Mouse (Mus musculus) heart, adult 2 months (tissue): ENCODE measurements around the gene Lcn6. TPM values are rescaled to one million over a fixed set of nuclear protein-coding genes. Genes with fewer than 3 reads are reported as not detected.

Source experiments
- DNase-seq, 2 experiments: peaks; one replicate each; pipeline ENCODE4 v3.0.0; 2021
- H3K27ac ChIP-seq: fragments of 200-600 bp; 2 replicates; pipeline ENCODE4 v1.8.1; 2022
- H3K27me3 ChIP-seq: fragments of 200-500 bp; 2 replicates; pipeline ENCODE4 v1.6.1; 2012; ENCODE audit warnings: mild to moderate bottlenecking, low read length, inconsistent platforms, mixed read lengths; ENCODE audit not compliant: control insufficient read depth, insufficient read depth
- H3K36me3 ChIP-seq: fragments of 200-500 bp; 2 replicates; pipeline ENCODE4 v1.6.1; 2012; ENCODE audit warnings: low read length, inconsistent platforms; ENCODE audit not compliant: control insufficient read depth, insufficient read depth
- H3K4me1 ChIP-seq: fragments of 200-500 bp; 2 replicates; pipeline ENCODE4 v1.6.1; 2011; ENCODE audit warnings: low read length; ENCODE audit not compliant: control insufficient read depth, insufficient read depth
- H3K4me3 ChIP-seq: fragments of 200-600 bp; 2 replicates; pipeline ENCODE4 v1.8.1; 2022
- H3K79me2 ChIP-seq: fragments of 200-500 bp; replicated peaks from 2 replicates; pipeline ENCODE4 v1.6.1; 2012; ENCODE audit warnings: mild to moderate bottlenecking, inconsistent platforms, low read length, moderate library complexity, mixed read lengths; ENCODE audit not compliant: control insufficient read depth, insufficient read depth
- H3K9ac ChIP-seq: fragments of 200-500 bp; 2 replicates; pipeline ENCODE4 v1.6.1; 2012; ENCODE audit warnings: low read depth, mild to moderate bottlenecking, control low read depth, inconsistent platforms, low read length, mixed read lengths
- CTCF ChIP-seq: fragments of 200-600 bp; IDR thresholded peaks from 2 replicates; pipeline ENCODE4 v1.8.1; 2022; ENCODE audit warnings: antibody characterized with exemption, mild to moderate bottlenecking, moderate library complexity
- EP300 ChIP-seq: fragments of 200-500 bp; IDR thresholded peaks from 2 replicates; pipeline ENCODE4 v1.6.1; 2011; ENCODE audit warnings: low read depth, low read length, control low read depth; ENCODE audit not compliant: insufficient read depth
- POLR2A ChIP-seq: fragments of 200-500 bp; IDR thresholded peaks from 2 replicates; pipeline ENCODE4 v1.6.1; 2011; ENCODE audit warnings: mild to moderate bottlenecking, low read depth, low read length, control low read depth; ENCODE audit not compliant: insufficient read depth
- intact Hi-C: fragments of 180-260 bp; cut with DNase I; formaldehyde crosslinking; loops from one replicate; pipeline ENCODE4 v1.15.1; 2025
- polyA plus RNA-seq: library from polyadenylated mRNA; depleted of rRNA; stranded (reverse); fragments of >200 nt; gene quantifications from 2 replicates; pipeline ENCODE4 v1.2.3, GENCODE M21; 2012; rRNA removed
- total RNA-seq, 2 experiments: library from RNA; stranded (reverse); gene quantifications; 2 replicates each; pipeline ENCODE4 v1.2.3; 2021

The Lcn6 gene
- total and polyA plus RNA-seq, 3 experiments = not detected

DNA sequence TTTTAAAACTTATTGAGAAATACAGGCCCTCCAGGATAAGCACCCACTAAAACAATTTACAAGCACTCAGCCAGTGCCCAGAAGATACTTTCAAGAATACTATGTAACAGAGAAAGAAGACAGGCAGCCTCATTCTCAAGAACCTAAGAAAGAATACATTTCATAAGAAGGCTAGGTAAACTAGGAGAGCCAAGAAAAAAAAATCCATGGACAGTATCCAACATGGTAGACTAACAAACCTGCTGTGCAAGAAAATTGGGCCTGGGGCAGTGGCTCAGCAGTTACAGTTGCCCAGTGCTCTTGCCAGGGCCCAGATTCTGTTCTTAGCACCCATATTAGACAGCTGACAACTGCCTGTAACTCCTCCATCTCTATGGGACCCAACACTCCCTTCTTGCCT, 40.6 kb downstream of the Lcn6 start:
- H3K9ac ChIP-seq = no peak overlapping the region
- no peak for TF ChIP-seq POLR2A
- TF ChIP-seq CTCF = no peak
- no peak for TF ChIP-seq EP300
- no peaks in the 10 kb centered on the region for H3K79me2 ChIP-seq
- intact Hi-C loops = no loop called here
- no peaks in the 10 kb centered on the region for H3K27me3 ChIP-seq
- no peak overlapping the region for H3K4me3 ChIP-seq
- H3K36me3 ChIP-seq = no peaks in the 10 kb centered on the region
- DNase-seq = no peak
- H3K4me1 ChIP-seq = no peaks in the 10 kb centered on the region
- no peak overlapping the region for H3K27ac ChIP-seq

Other genes starting within 250 kb of the Lcn6 start
- gene Abca2, start 248.1 kb upstream of the Lcn6 start, total RNA-seq = 10 to 100 TPM; 36.1 to 41.1 TPM
- 43.4 and 44.2 TPM in 2 replicates for gene Abca2, start 248.1 kb upstream of the Lcn6 start, polyA plus RNA-seq
- gene Clic3, start 219.9 kb upstream of the Lcn6 start, total RNA-seq = 1 to 10 TPM; 1.4 to 1.8 TPM
- gene Clic3, start 219.9 kb upstream of the Lcn6 start, polyA plus RNA-seq = 4.8 and 7.4 TPM in 2 replicates
- gene Paxx, start 215.7 kb upstream of the Lcn6 start, total RNA-seq = 10 to 100 TPM; 17.7 to 20.6 TPM
- 32.8 and 36.8 TPM in 2 replicates for gene Paxx, start 215.7 kb upstream of the Lcn6 start, polyA plus RNA-seq
- 100 to 1,000 TPM; 472 to 774 TPM for gene Ptgds, start 206.7 kb upstream of the Lcn6 start, total RNA-seq
- 198 and 795 TPM in 2 replicates for gene Ptgds, start 206.7 kb upstream of the Lcn6 start, polyA plus RNA-seq
- not detected for gene Lcn12, start 182.9 kb upstream of the Lcn6 start, total RNA-seq
- gene Lcn12, start 182.9 kb upstream of the Lcn6 start, polyA plus RNA-seq = not detected in 2 replicates
- gene Fbxw5, start 176.0 kb upstream of the Lcn6 start, total RNA-seq = 10 to 100 TPM; 82.7 to 84.8 TPM
- gene Fbxw5, start 176.0 kb upstream of the Lcn6 start, polyA plus RNA-seq = 32.9 and 41.0 TPM in 2 replicates
- 1 to 10 TPM; 1.3 to 1.6 TPM for gene C8g, start 175.1 kb upstream of the Lcn6 start, total RNA-seq
- 4.1 and 6.1 TPM in 2 replicates for gene C8g, start 175.1 kb upstream of the Lcn6 start, polyA plus RNA-seq
- gene Traf2, start 129.8 kb upstream of the Lcn6 start, total RNA-seq = 10 to 100 TPM; 13.5 to 15.8 TPM
- 10.8 and 15.1 TPM in 2 replicates for gene Traf2, start 129.8 kb upstream of the Lcn6 start, polyA plus RNA-seq
- gene Edf1, start 118.9 kb upstream of the Lcn6 start, total RNA-seq = 100 to 1,000 TPM; 211 to 222 TPM
- 81.9 and 110 TPM in 2 replicates for gene Edf1, start 118.9 kb upstream of the Lcn6 start, polyA plus RNA-seq
- 1 to 10 TPM in 1 of 2 experiments, under 1 TPM in 1; 0.60 to 2.2 TPM for gene Mamdc4, start 101.9 kb upstream of the Lcn6 start, total RNA-seq
- gene Mamdc4, start 101.9 kb upstream of the Lcn6 start, polyA plus RNA-seq = 1.6 and 8.5 TPM in 2 replicates
- gene Phpt1, start 101.6 kb upstream of the Lcn6 start, total RNA-seq = 10 to 100 TPM; 52.6 to 69.9 TPM
- gene Phpt1, start 101.6 kb upstream of the Lcn6 start, polyA plus RNA-seq = 100 and 101 TPM in 2 replicates
- gene Ajm1, start 95.0 kb upstream of the Lcn6 start, total RNA-seq = under 1 TPM; 0.05 to 0.36 TPM
- gene Ajm1, start 95.0 kb upstream of the Lcn6 start, polyA plus RNA-seq = 0.15 and 1.1 TPM in 2 replicates
- 10 to 100 TPM; 61.2 to 65.3 TPM for gene Rabl6, start 68.3 kb upstream of the Lcn6 start, total RNA-seq
- gene Rabl6, start 68.3 kb upstream of the Lcn6 start, polyA plus RNA-seq = 48.8 and 56.0 TPM in 2 replicates
- gene Ccdc183, start 59.1 kb upstream of the Lcn6 start, total RNA-seq = not detected
- not detected in 2 replicates for gene Ccdc183, start 59.1 kb upstream of the Lcn6 start, polyA plus RNA-seq
- gene Tmem141, start 54.8 kb upstream of the Lcn6 start, total RNA-seq = 10 to 100 TPM; 29.4 to 32.6 TPM
- 49.2 and 73.7 TPM in 2 replicates for gene Tmem141, start 54.8 kb upstream of the Lcn6 start, polyA plus RNA-seq
- gene Fcna, start 48.8 kb upstream of the Lcn6 start, total RNA-seq = 1 to 10 TPM; 4.8 to 6.8 TPM
- 3.4 and 4.0 TPM in 2 replicates for gene Fcna, start 48.8 kb upstream of the Lcn6 start, polyA plus RNA-seq
- 1 to 10 TPM in 1 of 2 experiments, under 1 TPM in 1; 0.98 to 1.2 TPM for gene Lcn8, start 23.7 kb upstream of the Lcn6 start, total RNA-seq
- gene Lcn8, start 23.7 kb upstream of the Lcn6 start, polyA plus RNA-seq = 0.20 TPM in 1 of 2 replicates, not detected in the other
- not detected for gene Lcn5, start 18.8 kb upstream of the Lcn6 start, total RNA-seq
- gene Lcn5, start 18.8 kb upstream of the Lcn6 start, polyA plus RNA-seq = not detected in 2 replicates
- gene Lcn10, start 5.9 kb downstream of the Lcn6 start, total RNA-seq = not detected
- gene Lcn10, start 5.9 kb downstream of the Lcn6 start, polyA plus RNA-seq = not detected in 2 replicates
- not detected for gene Obp2a, start 23.3 kb downstream of the Lcn6 start, total RNA-seq
- not detected in 2 replicates for gene Obp2a, start 23.3 kb downstream of the Lcn6 start, polyA plus RNA-seq
- gene Bmyc, start 30.0 kb downstream of the Lcn6 start, total RNA-seq = 10 to 100 TPM; 12.7 to 14.8 TPM
- gene Bmyc, start 30.0 kb downstream of the Lcn6 start, polyA plus RNA-seq = 11.9 and 21.2 TPM in 2 replicates
- gene Obp2b, start 60.2 kb downstream of the Lcn6 start, total RNA-seq = not detected
- gene Obp2b, start 60.2 kb downstream of the Lcn6 start, polyA plus RNA-seq = not detected in 2 replicates
- gene Lcn3, start 88.8 kb downstream of the Lcn6 start, total RNA-seq = not detected
- not detected in 2 replicates for gene Lcn3, start 88.8 kb downstream of the Lcn6 start, polyA plus RNA-seq
- not detected for gene Lcn11, start 100.2 kb downstream of the Lcn6 start, total RNA-seq
- not detected in 2 replicates for gene Lcn11, start 100.2 kb downstream of the Lcn6 start, polyA plus RNA-seq
- not detected for gene Gm13539, start 105.5 kb downstream of the Lcn6 start, total RNA-seq
- not detected in 2 replicates for gene Gm13539, start 105.5 kb downstream of the Lcn6 start, polyA plus RNA-seq
- gene Glt6d1, start 139.1 kb downstream of the Lcn6 start, total RNA-seq = not detected
- not detected in 2 replicates for gene Glt6d1, start 139.1 kb downstream of the Lcn6 start, polyA plus RNA-seq
- gene Lcn9, start 146.4 kb downstream of the Lcn6 start, total RNA-seq = not detected
- not detected in 2 replicates for gene Lcn9, start 146.4 kb downstream of the Lcn6 start, polyA plus RNA-seq
- not detected for gene Sohlh1, start 170.5 kb downstream of the Lcn6 start, total RNA-seq
- not detected in 2 replicates for gene Sohlh1, start 170.5 kb downstream of the Lcn6 start, polyA plus RNA-seq
- under 1 TPM; 0.55 to 0.66 TPM for gene Kcnt1, start 186.9 kb downstream of the Lcn6 start, total RNA-seq
- gene Kcnt1, start 186.9 kb downstream of the Lcn6 start, polyA plus RNA-seq = 0.92 and 0.97 TPM in 2 replicates